ENCODE assay signal across 9 mouse cellular contexts in the genomic region with DNA sequence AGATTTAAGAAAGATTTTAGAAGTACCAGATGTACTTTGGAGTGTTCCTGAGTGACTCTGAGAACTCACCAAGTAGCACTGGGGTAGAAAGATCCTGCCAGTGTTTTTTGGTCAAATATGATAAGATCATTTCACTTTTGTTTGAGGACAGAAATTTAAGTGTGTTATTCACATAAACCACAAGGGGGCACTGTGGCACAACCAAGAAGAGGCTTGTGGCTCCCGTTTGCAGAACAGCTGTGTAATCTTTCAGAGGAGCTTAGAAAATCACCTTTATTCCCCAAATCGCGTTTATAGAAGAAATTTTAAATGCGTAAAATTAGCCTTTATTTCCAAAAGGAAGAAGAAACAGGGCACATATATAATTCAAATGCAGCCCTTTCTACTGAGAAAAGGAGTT.
DNase-seq lines count a peak whose midpoint lies in the region; ATAC-seq lines count a peak whose summit lies in the region.
"Had no signal": no experiment of that assay in that cellular context is flagged by ENCODE, and none has a peak within 500 bp of the region (broad histone marks: within the 10 kb centered on the region; RNA-seq: fewer than 3 reads in every experiment).

No protein-coding gene starts in this region.

- H3K4me1 ChIP-seq in hindbrain, embryonic 11.5 days (replicated peaks; ENCODE audit: control insufficient read depth, insufficient read depth, low read length), result no peaks in the 10 kb centered on the region; the same call in 1 of the 2 replicates
- peaks cover 1% of the 10 kb centered on the region; the same call in 1 of the 2 replicates for H3K4me1 ChIP-seq in hindbrain, embryonic 12.5 days

- ATAC-seq in hindbrain, embryonic 11.5 days (ENCODE audit: low FRiP score), result no peak
- ATAC-seq in hindbrain, embryonic 12.5 days (ENCODE audit: low FRiP score), result no peak

- H3K9me3 ChIP-seq in hindbrain, embryonic 11.5 days (ENCODE audit: control insufficient read depth, low read length), result no peaks in the 10 kb centered on the region
- no peaks in the 10 kb centered on the region for H3K9me3 ChIP-seq in hindbrain, embryonic 12.5 days (replicated peaks)
- H3K9me3 ChIP-seq: megakaryocyte, embryonic 14.5 days had no signal

- no peak overlapping the region for H3K4me3 ChIP-seq in hindbrain, embryonic 11.5 days (ENCODE audit: low read depth, low read length)
- H3K4me3 ChIP-seq in hindbrain, embryonic 12.5 days, result no peak overlapping the region
- H3K4me3 ChIP-seq: megakaryocyte, embryonic 14.5 days had no signal

- 12% methylated on average over 4 of the region's 4 CpGs for WGBS in hindbrain, embryonic 11.5 days
- 7% methylated on average over 4 of the region's 4 CpGs for WGBS in hindbrain, embryonic 12.5 days

- no peak overlapping the region for H3K27ac ChIP-seq in hindbrain, embryonic 11.5 days (ENCODE audit: low read depth, low read length)
- H3K27ac ChIP-seq in hindbrain, embryonic 12.5 days, result no peak overlapping the region

- no peaks in the 10 kb centered on the region for H3K27me3 ChIP-seq in hindbrain, embryonic 11.5 days (ENCODE audit: control insufficient read depth, insufficient read depth, low read length)
- H3K27me3 ChIP-seq in hindbrain, embryonic 12.5 days, result no peaks in the 10 kb centered on the region
- H3K27me3 ChIP-seq: megakaryocyte, embryonic 14.5 days had no signal

- no peak overlapping the region for H3K9ac ChIP-seq in hindbrain, embryonic 11.5 days (ENCODE audit: low read depth, low read length)
- no peak overlapping the region for H3K9ac ChIP-seq in hindbrain, embryonic 12.5 days

- DNase-seq in hindbrain, embryonic 11.5 days (ENCODE audit: low spot score), result peak; percentile 80
- DNase-seq in CD4-positive helper T cell, adult 2 months (ENCODE audit: low read depth, low spot score), result peak; percentile 54
- peak; percentile 23 for DNase-seq in Muller cell, postnatal 12 days (ENCODE audit: inconsistent ontology term)
- peak; percentile 86 for DNase-seq in embryo, embryonic 10 days (ENCODE audit: low spot score)
- DNase-seq in left cerebral cortex, postnatal 14 days (ENCODE audit: low spot score in 2 of 2), result peak; percentile 55 to 66
- peak; percentile 48 to 64 for DNase-seq in right cerebral cortex, postnatal 10 days (ENCODE audit: low spot score in 2 of 2)
- no peak for DNase-seq in ovary, postnatal 36 days (ENCODE audit: low spot score)

- intact Hi-C loops in left cerebral cortex, postnatal 14 days (cut with DNase I), result no loop called here

- H3K4me2 ChIP-seq in hindbrain, embryonic 11.5 days (replicated peaks; ENCODE audit: low read depth, low read length), result no peak overlapping the region
- H3K4me2 ChIP-seq in hindbrain, embryonic 12.5 days (replicated peaks), result no peak overlapping the region

- H3K36me3 ChIP-seq in hindbrain, embryonic 11.5 days (ENCODE audit: control insufficient read depth, insufficient read depth, low read length), result no peaks in the 10 kb centered on the region
- H3K36me3 ChIP-seq in hindbrain, embryonic 12.5 days, result no peaks in the 10 kb centered on the region
